8 mouse cellular contexts compared by ENCODE assay signal in genomic region chr3:146327537-146328255, GRCm38 (mm10).
DNase-seq lines count a peak whose midpoint lies in the region; ATAC-seq and TF ChIP-seq lines count a peak whose summit lies in the region.

No protein-coding gene starts in this region.

- WGBS in bone marrow, adult 2 months: 2% methylated on average over 13 of the region's 13 CpGs
- under 1% methylated on average over 13 of the region's 13 CpGs for WGBS in embryonic facial prominence, embryonic 15.5 days
- under 1% methylated on average over 13 of the region's 13 CpGs for WGBS in heart, embryonic 12.5 days
- 1% methylated on average over 13 of the region's 13 CpGs for WGBS in kidney, postnatal 0 days
- 5% methylated on average over 13 of the region's 13 CpGs for WGBS in liver, adult 2 months
- WGBS in stomach, embryonic 14.5 days: under 1% methylated on average over 13 of the region's 13 CpGs

- no peaks in the 10 kb centered on the region for H3K36me3 ChIP-seq in C2C12 (ENCODE audit: control insufficient read depth, insufficient read depth)
- no peaks in the 10 kb centered on the region for H3K36me3 ChIP-seq in embryonic facial prominence, embryonic 15.5 days
- H3K36me3 ChIP-seq in heart, embryonic 12.5 days: no peaks in the 10 kb centered on the region
- H3K36me3 ChIP-seq in kidney, postnatal 0 days (ENCODE audit: insufficient read depth, low read length): no peaks in the 10 kb centered on the region
- H3K36me3 ChIP-seq in liver, adult 2 months (ENCODE audit: control insufficient read depth, insufficient read depth, low read length): no peaks in the 10 kb centered on the region
- H3K36me3 ChIP-seq in stomach, embryonic 14.5 days (ENCODE audit: control insufficient read depth, insufficient read depth, low read length): no peaks in the 10 kb centered on the region

- H3K4me1 ChIP-seq in bone marrow, adult 2 months (ENCODE audit: control insufficient read depth, insufficient read depth, low read length): peaks cover 8% of the 10 kb centered on the region; the same call in 1 of the 2 replicates
- peaks cover 13% of the 10 kb centered on the region for H3K4me1 ChIP-seq in embryonic facial prominence, embryonic 15.5 days
- peaks cover 14% of the 10 kb centered on the region for H3K4me1 ChIP-seq in heart, embryonic 12.5 days (replicated peaks)
- no peaks in the 10 kb centered on the region for H3K4me1 ChIP-seq in kidney, postnatal 0 days (replicated peaks; ENCODE audit: insufficient read depth, low read length)
- peaks cover 3% of the 10 kb centered on the region for H3K4me1 ChIP-seq in liver, adult 2 months (ENCODE audit: control insufficient read depth, insufficient read depth, low read length)
- H3K4me1 ChIP-seq in stomach, embryonic 14.5 days (ENCODE audit: control insufficient read depth, insufficient read depth, low read length): no peaks in the 10 kb centered on the region

- no peak for TF ChIP-seq POLR2A in bone marrow, adult 2 months (IDR thresholded peaks at IDR 0.05; ENCODE audit: borderline replicate concordance, control insufficient read depth, low read depth, low read length)
- no peak for TF ChIP-seq POLR2A in liver, adult 2 months (IDR thresholded peaks at IDR 0.05; ENCODE audit: extremely low read depth, insufficient read depth, low read length)

- H3K9me3 ChIP-seq in embryonic facial prominence, embryonic 15.5 days (replicated peaks): no peaks in the 10 kb centered on the region
- no peaks in the 10 kb centered on the region for H3K9me3 ChIP-seq in heart, embryonic 12.5 days (replicated peaks)
- no peaks in the 10 kb centered on the region for H3K9me3 ChIP-seq in kidney, postnatal 0 days (replicated peaks; ENCODE audit: low read length)
- H3K9me3 ChIP-seq in stomach, embryonic 14.5 days (ENCODE audit: control insufficient read depth, low read depth, low read length): no peaks in the 10 kb centered on the region

- DNase-seq in kidney, postnatal 0 days (ENCODE audit: low spot score): peak; percentile 96
- peak; percentile 66 for DNase-seq in liver, adult 2 months (ENCODE audit: extremely low read depth, low read depth, low spot score)

- H3K4me2 ChIP-seq in embryonic facial prominence, embryonic 15.5 days (replicated peaks): peak overlapping the region; percentile 66
- H3K4me2 ChIP-seq in heart, embryonic 12.5 days: peak overlapping the region; percentile 71
- H3K4me2 ChIP-seq in kidney, postnatal 0 days (ENCODE audit: low read length): peak overlapping the region; percentile 52
- H3K4me2 ChIP-seq in stomach, embryonic 14.5 days (replicated peaks; ENCODE audit: low read depth, low read length): peak overlapping the region; percentile 71

- H3K4me3 ChIP-seq in C2C12 (ENCODE audit: insufficient read depth, poor library complexity, severe bottlenecking): no peak overlapping the region
- peak overlapping the region; percentile 63 for H3K4me3 ChIP-seq in bone marrow, adult 2 months (replicated peaks; ENCODE audit: control insufficient read depth, low read depth, low read length)
- H3K4me3 ChIP-seq in embryonic facial prominence, embryonic 15.5 days (replicated peaks): peak overlapping the region; percentile 35
- peak overlapping the region; percentile 34 for H3K4me3 ChIP-seq in heart, embryonic 12.5 days
- 0 out of 2 replicates have a peak overlapping the region, but pooled peaks have one; percentile 2 for H3K4me3 ChIP-seq in kidney, postnatal 0 days (replicated peaks; ENCODE audit: low read depth, low read length)
- H3K4me3 ChIP-seq in liver, adult 2 months (ENCODE audit: insufficient read depth, low read depth, low read length): peak overlapping the region; percentile 31; the same call in 1 of the 2 replicates
- H3K4me3 ChIP-seq in stomach, embryonic 14.5 days (ENCODE audit: low read depth, low read length): peak overlapping the region; percentile 29

- peak; percentile 69; the same call in 1 of the 2 replicates for ATAC-seq in embryonic facial prominence, embryonic 15.5 days (ENCODE audit: insufficient number of reproducible peaks, low FRiP score, low TSS enrichment, low read depth)
- ATAC-seq in heart, embryonic 12.5 days (ENCODE audit: insufficient number of reproducible peaks, low FRiP score): peak; percentile 77; the same call in 1 of the 2 replicates
- ATAC-seq in kidney, postnatal 0 days (replicated peaks; ENCODE audit: low FRiP score, low read depth): peak; percentile 63; the same call in 1 of the 2 replicates
- ATAC-seq in monocyte, adult 5-6 weeks (replicated peaks; ENCODE audit: insufficient number of reproducible peaks, low FRiP score, low TSS enrichment, poor library complexity, severe bottlenecking): peak; percentile 76
- ATAC-seq in stomach, embryonic 14.5 days (ENCODE audit: insufficient number of reproducible peaks, insufficient read depth, low FRiP score, low read depth): peak; percentile 74; the same call in 1 of the 2 replicates

- H3K9ac ChIP-seq in embryonic facial prominence, embryonic 15.5 days: no peak overlapping the region; the same call in 1 of the 2 replicates
- peak overlapping the region; percentile 59 for H3K9ac ChIP-seq in heart, embryonic 12.5 days
- peak overlapping the region; percentile 9; the same call in 1 of the 2 replicates for H3K9ac ChIP-seq in kidney, postnatal 0 days (ENCODE audit: low read depth, low read length)
- H3K9ac ChIP-seq in liver, adult 2 months (ENCODE audit: low read depth, low read length): 0 out of 2 replicates have a peak overlapping the region, but pooled peaks have one; percentile 42
- 0 out of 2 replicates have a peak overlapping the region, but pooled peaks have one; percentile 26 for H3K9ac ChIP-seq in stomach, embryonic 14.5 days (replicated peaks; ENCODE audit: low read depth, low read length)

- H3ac ChIP-seq in C2C12 (ENCODE audit: control insufficient read depth, insufficient read length, low read depth): peak overlapping the region; percentile 42

- H3K27me3 ChIP-seq in C2C12 (ENCODE audit: control insufficient read depth, insufficient read depth, insufficient read length): no peaks in the 10 kb centered on the region
- no peaks in the 10 kb centered on the region for H3K27me3 ChIP-seq in embryonic facial prominence, embryonic 15.5 days
- no peaks in the 10 kb centered on the region for H3K27me3 ChIP-seq in heart, embryonic 12.5 days (replicated peaks)
- no peaks in the 10 kb centered on the region for H3K27me3 ChIP-seq in kidney, postnatal 0 days (ENCODE audit: insufficient read depth, low read length)
- 0 out of 2 replicates have a peak, but pooled peaks cover 2% of the 10 kb centered on the region for H3K27me3 ChIP-seq in liver, adult 2 months (ENCODE audit: control insufficient read depth, insufficient read depth, low read length)
- H3K27me3 ChIP-seq in stomach, embryonic 14.5 days (ENCODE audit: control insufficient read depth, insufficient read depth, low read length): no peaks in the 10 kb centered on the region

- no peaks in the 10 kb centered on the region for H3K79me2 ChIP-seq in C2C12 (ENCODE audit: control insufficient read depth, insufficient read depth)
- H3K79me2 ChIP-seq in liver, adult 2 months (ENCODE audit: control insufficient read depth, insufficient read depth, low read length): no peaks in the 10 kb centered on the region

- no peak for TF ChIP-seq CTCF in C2C12 (IDR thresholded peaks at IDR 0.05; ENCODE audit: control insufficient read depth, insufficient read depth, insufficient read length)
- TF ChIP-seq CTCF in bone marrow, adult 2 months (IDR thresholded peaks at IDR 0.05; ENCODE audit: control insufficient read depth, insufficient read depth, low read length): no peak
- TF ChIP-seq CTCF in kidney, postnatal 0 days (IDR thresholded peaks at IDR 0.05; ENCODE audit: low read depth): peak; percentile 88
- TF ChIP-seq CTCF in liver, adult 2 months (IDR thresholded peaks at IDR 0.05; ENCODE audit: low read depth, low read length): no peak

- H3K27ac ChIP-seq in bone marrow, adult 2 months (ENCODE audit: control insufficient read depth, insufficient read depth, low read depth, low read length, poor library complexity): no peak overlapping the region
- H3K27ac ChIP-seq in embryonic facial prominence, embryonic 15.5 days (replicated peaks): 0 out of 2 replicates have a peak overlapping the region, but pooled peaks have one; percentile 51
- H3K27ac ChIP-seq in heart, embryonic 12.5 days (ENCODE audit: poor library complexity, severe bottlenecking): peak overlapping the region; percentile 84
- no peak overlapping the region for H3K27ac ChIP-seq in kidney, postnatal 0 days
- H3K27ac ChIP-seq in liver, adult 2 months (replicated peaks; ENCODE audit: insufficient read depth, low read depth, low read length): no peak overlapping the region
- H3K27ac ChIP-seq in stomach, embryonic 14.5 days (ENCODE audit: low read length): no peak overlapping the region

- no peaks in the 10 kb centered on the region for H3K79me3 ChIP-seq in C2C12 (ENCODE audit: low read depth)

TF ChIP-seq in C2C12, 6 proteins besides CTCF, POLR2A, EP300 and RAD21:
- TF ChIP-seq MYOD1 (IDR thresholded peaks at IDR 0.05; ENCODE audit: control insufficient read depth, insufficient read length, low read depth) (no peak), CEBPB (IDR thresholded peaks at IDR 0.05; ENCODE audit: low read depth) (no peak), MYOG (IDR thresholded peaks at IDR 0.05; ENCODE audit: control insufficient read depth, extremely low read depth, insufficient read length) (no peak), MAX (IDR thresholded peaks at IDR 0.05) (no peak), FOSL1 (IDR thresholded peaks at IDR 0.05; ENCODE audit: insufficient read depth, low read length, poor library complexity, severe bottlenecking) (no peak), USF1 (IDR thresholded peaks at IDR 0.05; ENCODE audit: low read depth) (no peak)
TF ChIP-seq in C2C12: peak in this region for 0.

Comparison
In these comparisons a context has a peak if more than half of its experiments do, and no peak if none do; other contexts are left out.
1. H3K27ac ChIP-seq: peak in embryonic facial prominence, embryonic 15.5 days (single experiment) and heart, embryonic 12.5 days (single experiment); none in bone marrow, adult 2 months (single experiment), kidney, postnatal 0 days (single experiment), liver, adult 2 months (single experiment) and stomach, embryonic 14.5 days (single experiment).
2. Peak in every context shown above with its lines, with median percentiles within 50 percentile points of each other: ATAC-seq and H3K4me2 ChIP-seq.